Mouse (Mus musculus) myocyte (in vitro differentiated cells): Measurements from ENCODE around the gene Kcna6.

Experiments
- E2F4 ChIP-seq: IDR thresholded peaks from one replicate; pipeline ENCODE4 v1.6.1; 2011; ENCODE audit warnings: mild to moderate bottlenecking, control low read depth, moderate library complexity; ENCODE audit not compliant: insufficient read depth
- MAX ChIP-seq: IDR thresholded peaks from one replicate; pipeline ENCODE4 v1.6.1; 2011; ENCODE audit warnings: low read depth, mild to moderate bottlenecking, control low read depth
- MYOD1 ChIP-seq, 3 experiments: IDR thresholded peaks; one replicate each; pipeline ENCODE4 v1.6.1; 2011; ENCODE audit warnings: control low read depth in 2 of 3, low read depth in 2 of 3, mild to moderate bottlenecking in 2 of 3, moderate library complexity in 1 of 3; ENCODE audit not compliant: insufficient read length in 2 of 3, control insufficient read depth in 1 of 3
- MYOG ChIP-seq, 3 experiments: IDR thresholded peaks; one replicate each; pipeline ENCODE4 v1.6.1; 2011; ENCODE audit warnings: control low read depth in 2 of 3, low read depth in 2 of 3, mild to moderate bottlenecking in 2 of 3; ENCODE audit not compliant: insufficient read length in 2 of 3, control insufficient read depth in 1 of 3, insufficient read depth in 1 of 3
- POLR2A ChIP-seq: IDR thresholded peaks from one replicate; pipeline ENCODE4 v1.6.1; 2011; ENCODE audit warnings: low read depth, mild to moderate bottlenecking, control low read depth, moderate library complexity; ENCODE audit not compliant: insufficient read length
- POLR2AphosphoS2 ChIP-seq: IDR thresholded peaks from one replicate; pipeline ENCODE4 v1.6.1; 2011; ENCODE audit warnings: low read depth, control low read depth; ENCODE audit not compliant: insufficient read length
- SRF ChIP-seq: IDR thresholded peaks from one replicate; pipeline ENCODE4 v1.6.1; 2011; ENCODE audit warnings: low read depth; ENCODE audit not compliant: control insufficient read depth, insufficient read length
- TCF12 ChIP-seq: IDR thresholded peaks from one replicate; pipeline ENCODE4 v1.6.1; 2011; ENCODE audit warnings: mild to moderate bottlenecking, control low read depth; ENCODE audit not compliant: poor library complexity, insufficient read depth, severe bottlenecking
- TCF3 ChIP-seq: IDR thresholded peaks from one replicate; pipeline ENCODE4 v1.6.1; 2011; ENCODE audit warnings: low read depth, control low read depth; ENCODE audit not compliant: insufficient read length
- USF1 ChIP-seq: IDR thresholded peaks from one replicate; pipeline ENCODE4 v1.6.1; 2011; ENCODE audit warnings: low read depth, mild to moderate bottlenecking, control low read depth, moderate library complexity

DNA sequence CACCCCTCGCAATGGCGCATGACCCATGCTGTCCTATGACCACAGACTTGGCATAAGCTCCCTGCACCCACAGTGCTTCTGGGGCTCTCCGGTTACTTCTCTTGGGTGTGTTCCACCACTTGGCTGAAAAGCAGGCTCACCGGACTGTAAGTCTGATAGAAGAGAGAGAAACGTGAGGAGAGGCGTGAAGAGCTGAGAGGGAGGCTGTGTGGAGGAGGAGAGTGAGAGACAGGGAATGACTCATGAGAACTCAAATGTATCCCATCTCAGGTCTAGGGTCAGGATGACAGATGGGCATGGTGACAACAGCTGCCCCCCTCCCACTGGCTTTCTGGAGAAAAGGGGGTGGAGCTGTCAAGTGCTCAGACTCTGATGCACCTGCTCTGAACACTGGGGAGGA is 34.5 kb downstream of the Kcna6 start:
- TF ChIP-seq POLR2A = no peak
- no peak for TF ChIP-seq MYOG (IDR thresholded peaks at IDR 0.05; ENCODE audit: control insufficient read depth in 1 of 3, insufficient read depth in 1 of 3, insufficient read length in 2 of 3, low read depth in 2 of 3)
- TF ChIP-seq MAX = no peak
- TF ChIP-seq USF1 = no peak
- TF ChIP-seq POLR2AphosphoS2 = no peak
- TF ChIP-seq TCF3 = no peak
- TF ChIP-seq E2F4 = no peak
- no peak for TF ChIP-seq TCF12
- TF ChIP-seq SRF = no peak
- TF ChIP-seq MYOD1 (IDR thresholded peaks at IDR 0.05; ENCODE audit: control insufficient read depth in 1 of 3, insufficient read length in 2 of 3, low read depth in 2 of 3) = no peak
